In genomic region chr5:19972736-19973135, GRCm38 (mm10) we compare ENCODE assay signal across 35 mouse cellular contexts.
"Had no signal": no experiment of that assay in that cellular context is flagged by ENCODE, and none has a peak within 500 bp of the region (broad histone marks: within the 10 kb centered on the region; RNA-seq: fewer than 3 reads in every experiment).

No protein-coding gene starts in this region.

- ATAC-seq: hindbrain, embryonic 16.5 days; hindbrain, postnatal 0 days; inflammation-experienced regulatory T-cells, adult 6 months; intestine, embryonic 15.5 days; intestine, embryonic 16.5 days; intestine, postnatal 0 days had no signal

- H3K27ac ChIP-seq: heart, embryonic 13.5 days; heart, embryonic 15.5 days; hindbrain, embryonic 10.5 days; hindbrain, embryonic 12.5 days; hindbrain, embryonic 13.5 days; hindbrain, embryonic 14.5 days; hindbrain, embryonic 15.5 days; hindbrain, postnatal 0 days; intestine, embryonic 15.5 days; kidney, embryonic 15.5 days; kidney, postnatal 0 days; layer of hippocampus, adult 2 months; left cerebral cortex, adult 2 months had no signal

- H3K4me3 ChIP-seq: heart, embryonic 12.5 days; heart, embryonic 13.5 days; heart, embryonic 15.5 days; hindbrain, embryonic 10.5 days; hindbrain, embryonic 12.5 days; hindbrain, embryonic 13.5 days; hindbrain, embryonic 15.5 days; intestine, embryonic 15.5 days; kidney, embryonic 15.5 days; layer of hippocampus, adult 2 months; left cerebral cortex, adult 2 months had no signal

- H3K27me3 ChIP-seq: heart, embryonic 12.5 days; heart, embryonic 13.5 days; heart, embryonic 15.5 days; hindbrain, embryonic 12.5 days; hindbrain, embryonic 13.5 days; hindbrain, embryonic 15.5 days; intestine, embryonic 15.5 days; kidney, embryonic 15.5 days had no signal

- DNase-seq: heart, postnatal 10 days; heart, postnatal 14 days; heart, postnatal 36 days; heart, postnatal 4 days; kidney, adult 11 months; kidney, adult 18-20 months; kidney, adult 2 months; kidney, adult 8-10 months; kidney, adult 9 months; kidney, postnatal 10 days; kidney, postnatal 14 days; kidney, postnatal 25 days; kidney, postnatal 36 days; kidney, postnatal 4 days; layer of hippocampus, adult 9-11 months; layer of hippocampus, postnatal 36 days had no signal

- H3K4me1 ChIP-seq: heart, embryonic 12.5 days; heart, embryonic 13.5 days; heart, embryonic 15.5 days; hindbrain, embryonic 10.5 days; hindbrain, embryonic 12.5 days; hindbrain, embryonic 15.5 days; intestine, embryonic 15.5 days; kidney, embryonic 15.5 days had no signal

- H3K9ac ChIP-seq: heart, embryonic 12.5 days; heart, embryonic 13.5 days; heart, embryonic 15.5 days; hindbrain, embryonic 12.5 days; hindbrain, embryonic 13.5 days; hindbrain, embryonic 14.5 days; hindbrain, embryonic 15.5 days; intestine, embryonic 15.5 days; kidney, embryonic 15.5 days had no signal

- H3K9me3 ChIP-seq: heart, embryonic 12.5 days; heart, embryonic 13.5 days; heart, embryonic 15.5 days; hindbrain, embryonic 10.5 days; hindbrain, embryonic 12.5 days; hindbrain, embryonic 13.5 days; hindbrain, embryonic 15.5 days; intestine, embryonic 15.5 days; kidney, embryonic 15.5 days had no signal

- H3K4me2 ChIP-seq: heart, embryonic 11.5 days; heart, embryonic 12.5 days; heart, embryonic 13.5 days; heart, embryonic 15.5 days; hindbrain, embryonic 12.5 days; hindbrain, embryonic 13.5 days; hindbrain, embryonic 14.5 days; hindbrain, embryonic 15.5 days; intestine, embryonic 15.5 days; kidney, embryonic 15.5 days had no signal

- H3K36me3 ChIP-seq: heart, embryonic 12.5 days; heart, embryonic 13.5 days; heart, embryonic 15.5 days; hindbrain, embryonic 10.5 days; hindbrain, embryonic 12.5 days; hindbrain, embryonic 13.5 days; hindbrain, embryonic 15.5 days; intestine, embryonic 15.5 days; kidney, embryonic 15.5 days had no signal
